Mouse (Mus musculus): ENCODE data around the gene Paqr4.

DNA sequence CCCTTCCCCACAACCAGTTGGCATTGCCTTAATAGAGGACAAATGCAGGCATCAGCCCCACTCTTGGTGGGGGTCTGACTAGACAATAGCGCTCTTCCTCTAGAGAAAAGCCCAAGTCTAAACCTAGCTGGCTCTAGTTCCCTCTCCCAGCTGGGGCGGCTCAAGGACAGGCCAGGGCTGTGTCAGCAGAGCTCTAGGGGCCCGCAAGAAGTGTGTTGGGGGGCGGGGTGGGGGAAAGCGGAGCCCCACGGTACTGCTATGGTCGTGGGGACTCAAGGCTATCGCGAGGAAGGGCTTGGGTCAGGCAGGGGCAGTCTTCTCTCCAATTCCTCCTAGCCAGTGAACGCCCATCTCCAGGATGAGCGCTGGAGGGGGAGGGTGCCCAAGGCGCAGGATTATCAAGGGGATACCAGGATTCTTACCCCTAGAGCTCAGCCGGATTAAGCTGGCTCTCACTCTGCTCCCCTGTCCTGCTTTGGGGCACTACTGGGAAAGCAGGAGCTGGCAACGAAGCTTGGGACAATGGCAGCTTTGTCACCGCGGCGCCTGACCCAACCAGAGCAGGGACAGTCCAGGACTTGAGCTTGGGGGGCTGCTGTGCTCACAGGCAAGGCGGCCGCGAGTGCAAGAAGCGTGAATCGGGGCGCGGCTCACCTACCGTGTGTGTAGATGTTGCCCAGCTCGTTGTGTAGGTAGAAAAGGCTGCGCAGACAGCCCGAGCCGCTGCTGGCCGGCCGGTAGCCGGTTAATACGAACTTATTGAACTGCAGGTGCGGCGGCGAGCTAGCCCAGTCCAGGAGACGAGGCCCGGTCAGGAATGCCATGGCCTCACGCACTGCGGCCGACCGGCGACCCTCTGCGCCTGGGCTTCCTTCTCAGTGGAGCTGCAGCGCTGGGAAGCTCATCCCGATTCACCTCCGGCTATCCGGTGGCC lies 1.2 kb downstream of the Paqr4 start:
- no peak for TF ChIP-seq POLR2A (IDR thresholded peaks at IDR 0.05; ENCODE audit: control insufficient read depth, low read depth, low read length)
- TF ChIP-seq CTCF (IDR thresholded peaks at IDR 0.05; ENCODE audit: control insufficient read depth, insufficient read depth, insufficient replicate concordance, low read depth, low read length): no peak
